Mouse (Mus musculus): ENCODE results near the gene Nfx1.
"Not testable (repeated sequence)": the region's sequence is repeated elsewhere in the genome, so short reads cannot be mapped to it uniquely, and the experiment has no call there.

The Nfx1 gene

DNA sequence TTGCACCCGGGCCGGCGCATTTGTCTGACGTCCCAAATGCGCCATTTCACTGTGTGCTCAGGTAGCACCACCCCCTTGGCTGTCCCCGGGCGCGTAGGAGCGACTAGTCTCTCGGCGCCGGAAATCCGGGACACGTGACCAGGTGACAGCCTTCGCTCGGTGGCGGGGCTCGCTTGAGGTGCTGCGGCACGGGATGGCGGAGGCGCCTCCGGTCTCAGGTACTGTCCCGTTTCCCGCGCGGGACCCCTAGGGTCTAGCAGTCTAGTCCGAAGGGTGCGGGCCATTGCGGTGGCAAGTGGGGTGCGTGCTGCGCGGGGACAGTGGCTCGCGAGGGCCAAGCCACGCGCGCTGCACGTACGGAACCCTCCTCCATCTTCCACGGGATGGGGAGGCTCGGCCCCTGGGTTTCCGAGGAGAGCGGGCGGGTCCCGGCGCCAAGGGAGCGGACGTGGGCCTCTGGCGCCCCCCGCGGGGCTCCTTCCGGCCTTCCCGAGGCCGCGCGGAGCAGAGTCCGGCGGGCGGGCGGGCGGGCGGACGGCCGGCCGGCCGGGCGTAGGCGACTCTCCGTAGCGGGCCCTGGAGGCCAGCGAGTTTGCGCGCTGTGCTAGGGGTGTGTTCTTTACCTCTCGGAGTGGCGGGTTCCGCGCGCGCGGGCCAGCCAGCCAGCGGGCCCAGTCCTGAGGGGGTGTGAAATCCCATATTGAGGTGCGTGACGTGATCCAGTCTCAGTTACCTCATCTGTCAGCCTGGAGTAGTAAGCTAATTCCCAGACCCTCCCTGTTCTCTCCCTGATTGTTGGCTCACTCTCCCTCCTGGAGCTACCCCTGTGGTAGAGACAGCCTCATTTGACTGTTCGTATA is at the start of gene Nfx1:
Gene Nfx1 (plus strand): TSS at position 65 of the 860 bp plus-strand sequence.
- Histone ChIP-seq H3K27me3 (ENCODE audit: insufficient read depth, low read length) (no peaks in the 10 kb centered on the region), H3K9me3 (ENCODE audit: low read length) (no peaks in the 10 kb centered on the region), H3K4me3 (replicated peaks; ENCODE audit: low read length) (peak within 1 kb of the TSS; percentile 98), H3K36me3 (ENCODE audit: insufficient read depth, low read length) (peaks cover 63% of the 10 kb centered on the region), H3K4me1 (replicated peaks; ENCODE audit: low read depth, low read length) (peaks cover 44% of the 10 kb centered on the region)
- TF ChIP-seq POU5F1 (IDR thresholded peaks at IDR 0.05; ENCODE audit: borderline replicate concordance, low read length) (no peak), CTCF (conservative IDR thresholded peaks at IDR 0.05; ENCODE audit: low read length) (no peak), NANOG (IDR thresholded peaks at IDR 0.05; ENCODE audit: borderline replicate concordance, low read length) (no peak)

- Histone ChIP-seq H3K36me3 (ENCODE audit: insufficient read depth, low read length) (no peaks in the 10 kb centered on the region), H3K27me3 (ENCODE audit: insufficient read depth, low read length) (no peaks in the 10 kb centered on the region), H3K4me1 (replicated peaks; ENCODE audit: low read depth, low read length) (peaks cover 19% of the 10 kb centered on the region), H3K4me3 (replicated peaks; ENCODE audit: low read length) (no peak overlapping the region), H3K9me3 (ENCODE audit: low read length) (no peaks in the 10 kb centered on the region)
- no peak for TF ChIP-seq POU5F1 (IDR thresholded peaks at IDR 0.05; ENCODE audit: borderline replicate concordance, low read length)
- TF ChIP-seq NANOG (IDR thresholded peaks at IDR 0.05; ENCODE audit: borderline replicate concordance, low read length) = no peak
- no peak for TF ChIP-seq CTCF (conservative IDR thresholded peaks at IDR 0.05; ENCODE audit: low read length)
Measured at GRCm38 (mm10) chr4:40921288-40921687, 49.4 kb upstream of the Nfx1 start.

- Histone ChIP-seq H3K4me1 (replicated peaks; ENCODE audit: low read depth, low read length) (peaks cover 19% of the 10 kb centered on the region), H3K27me3 (ENCODE audit: insufficient read depth, low read length) (peaks cover 3% of the 10 kb centered on the region; the same call in 1 of the 2 replicates), H3K36me3 (ENCODE audit: insufficient read depth, low read length) (no peaks in the 10 kb centered on the region), H3K4me3 (replicated peaks; ENCODE audit: low read length) (no peak overlapping the region), H3K9me3 (ENCODE audit: low read length) (no peaks in the 10 kb centered on the region)
- TF ChIP-seq CTCF (conservative IDR thresholded peaks at IDR 0.05; ENCODE audit: low read length) = no peak
- no peak for TF ChIP-seq NANOG (IDR thresholded peaks at IDR 0.05; ENCODE audit: borderline replicate concordance, low read length)
- no peak for TF ChIP-seq POU5F1 (IDR thresholded peaks at IDR 0.05; ENCODE audit: borderline replicate concordance, low read length)
Measured at GRCm38 (mm10) chr4:40923087-40923651, 47.5 kb upstream of the Nfx1 start.

- TF ChIP-seq CTCF (conservative IDR thresholded peaks at IDR 0.05; ENCODE audit: low read length) (no peak), NANOG (IDR thresholded peaks at IDR 0.05; ENCODE audit: borderline replicate concordance, low read length) (no peak), POU5F1 (IDR thresholded peaks at IDR 0.05; ENCODE audit: borderline replicate concordance, low read length) (no peak)
Measured at GRCm38 (mm10) chr4:40925568-40925967, 45.1 kb upstream of the Nfx1 start.

DNA sequence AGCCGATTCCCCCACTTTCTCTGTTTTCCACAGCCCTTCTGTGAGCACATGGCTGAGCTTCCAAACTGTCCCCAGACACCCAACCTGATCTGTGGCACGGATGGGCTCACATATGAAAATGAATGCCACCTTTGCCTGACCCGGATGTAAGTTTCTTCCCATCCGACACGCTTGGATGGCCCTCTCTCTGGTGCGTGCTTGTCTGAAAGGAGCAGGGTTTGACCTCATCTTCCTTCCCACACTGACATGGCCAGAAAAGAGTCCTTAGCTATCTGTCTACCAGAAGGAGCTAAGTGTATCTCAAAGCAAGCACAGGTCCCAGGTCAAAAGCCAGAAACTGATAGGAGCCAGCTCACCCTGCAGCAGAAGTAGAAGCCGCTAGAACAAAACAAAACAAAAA is 41.7 kb upstream of the Nfx1 start:
- no peak for TF ChIP-seq POU5F1 (IDR thresholded peaks at IDR 0.05; ENCODE audit: borderline replicate concordance, low read length)
- TF ChIP-seq CTCF (conservative IDR thresholded peaks at IDR 0.05; ENCODE audit: low read length) = no peak
- Histone ChIP-seq H3K27me3 (ENCODE audit: insufficient read depth, low read length) (peaks cover 3% of the 10 kb centered on the region; the same call in 1 of the 2 replicates), H3K4me1 (replicated peaks; ENCODE audit: low read depth, low read length) (peaks cover 31% of the 10 kb centered on the region), H3K9me3 (ENCODE audit: low read length) (no peaks in the 10 kb centered on the region), H3K4me3 (replicated peaks; ENCODE audit: low read length) (no peak overlapping the region), H3K36me3 (ENCODE audit: insufficient read depth, low read length) (peaks cover 30% of the 10 kb centered on the region)

More at GRCm38 (mm10) chr4:40925568-40925967, 45.1 kb upstream of the Nfx1 start:
- peaks cover 24% of the 10 kb centered on the region for H3K4me1 ChIP-seq (replicated peaks; ENCODE audit: low read depth, low read length)
- no peaks in the 10 kb centered on the region for H3K9me3 ChIP-seq (ENCODE audit: low read length)
- 0 out of 2 replicates have a peak, but pooled peaks cover under 1% of the 10 kb centered on the region for H3K36me3 ChIP-seq (ENCODE audit: insufficient read depth, low read length)
- H3K4me3 ChIP-seq (replicated peaks; ENCODE audit: low read length) = no peak overlapping the region
- H3K27me3 ChIP-seq (ENCODE audit: insufficient read depth, low read length) = peaks cover 3% of the 10 kb centered on the region; the same call in 1 of the 2 replicates

- H3K4me3 ChIP-seq (replicated peaks; ENCODE audit: low read length) = peak overlapping the region; percentile 37; the same call in 1 of the 2 replicates
- TF ChIP-seq CTCF (conservative IDR thresholded peaks at IDR 0.05; ENCODE audit: low read length) (no peak), NANOG (IDR thresholded peaks at IDR 0.05; ENCODE audit: borderline replicate concordance, low read length) (no peak)
- H3K4me1 ChIP-seq (replicated peaks; ENCODE audit: low read depth, low read length) = peaks cover 39% of the 10 kb centered on the region
- H3K27me3 ChIP-seq (ENCODE audit: insufficient read depth, low read length) = no peaks in the 10 kb centered on the region
- H3K36me3 ChIP-seq (ENCODE audit: insufficient read depth, low read length) = peaks cover 68% of the 10 kb centered on the region
- no peaks in the 10 kb centered on the region for H3K9me3 ChIP-seq (ENCODE audit: low read length)
Measured at GRCm38 (mm10) chr4:40933694-40934093, 37.0 kb upstream of the Nfx1 start.

GRCm38 (mm10) chr4:40934369-40934768 is 36.3 kb upstream of the Nfx1 start:
- Histone ChIP-seq H3K36me3 (ENCODE audit: insufficient read depth, low read length) (peaks cover 75% of the 10 kb centered on the region), H3K4me1 (replicated peaks; ENCODE audit: low read depth, low read length) (peaks cover 39% of the 10 kb centered on the region), H3K4me3 (replicated peaks; ENCODE audit: low read length) (peak overlapping the region; percentile 37)
- H3K9me3 ChIP-seq (ENCODE audit: low read length); H3K27me3 ChIP-seq (ENCODE audit: insufficient read depth, low read length): not testable (repeated sequence)

- peaks cover 46% of the 10 kb centered on the region for H3K4me1 ChIP-seq (replicated peaks; ENCODE audit: low read depth, low read length)
- H3K36me3 ChIP-seq (ENCODE audit: insufficient read depth, low read length) = peaks cover 87% of the 10 kb centered on the region
- H3K9me3 ChIP-seq (ENCODE audit: low read length) = peaks cover 13% of the 10 kb centered on the region
- H3K27me3 ChIP-seq (ENCODE audit: insufficient read depth, low read length) = no peaks in the 10 kb centered on the region
- H3K4me3 ChIP-seq (replicated peaks; ENCODE audit: low read length) = no peak overlapping the region
- TF ChIP-seq POU5F1 (IDR thresholded peaks at IDR 0.05; ENCODE audit: borderline replicate concordance, low read length) = no peak
- TF ChIP-seq CTCF (conservative IDR thresholded peaks at IDR 0.05; ENCODE audit: low read length) = no peak
- no peak for TF ChIP-seq NANOG (IDR thresholded peaks at IDR 0.05; ENCODE audit: borderline replicate concordance, low read length)
Measured at GRCm38 (mm10) chr4:40936175-40936839, 34.4 kb upstream of the Nfx1 start.
